Mouse (Mus musculus) 3T3-L1 (cell line): Measurements from ENCODE around the gene Actr8.
A peak's percentile ranks its signal among the peaks of the same experiment; 100 is the strongest.

Experiments
- DNase-seq: peaks from one replicate; pipeline ENCODE4 v3.0.0-alpha.2; 2015; ENCODE audit warnings: low read depth, low spot score

Gene Actr8

GRCm38 (mm10) chr14:29996000-29996751 is 18.0 kb downstream of the Actr8 start:
- no peak for DNase-seq

GRCm38 (mm10) chr14:29997345-29997744 is 19.2 kb downstream of the Actr8 start:
- no peak for DNase-seq

- no peak for DNase-seq
Measured at GRCm38 (mm10) chr14:29998747-29999474, 20.8 kb downstream of the Actr8 start.

DNA sequence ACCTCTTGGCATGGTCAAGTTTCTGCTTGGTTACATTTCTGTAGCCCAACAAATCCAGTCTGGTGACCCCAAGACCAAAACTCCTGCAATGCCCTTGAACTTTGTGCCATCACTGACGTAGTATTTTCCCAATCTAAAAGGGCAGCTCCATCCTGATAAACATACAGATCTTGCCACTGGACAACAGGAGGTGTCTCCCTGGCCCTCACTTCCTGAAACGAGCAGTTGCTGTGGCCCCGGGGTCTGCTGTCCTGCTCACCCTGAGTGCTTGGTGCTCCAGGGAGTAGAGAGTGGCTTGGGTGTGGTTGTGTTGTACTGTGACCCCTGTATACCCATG is 21.3 kb downstream of the Actr8 start:
- no peak for DNase-seq

GRCm38 (mm10) chr14:30008733-30009575 is 30.8 kb downstream of the Actr8 start, which contains the start of the genes Il17rb and Chdh:
Gene Il17rb, minus strand, starts transcription at chr14:30008896.
Gene Chdh, plus strand, starts transcription at chr14:30009023.
- DNase-seq, result no peak

DNA sequence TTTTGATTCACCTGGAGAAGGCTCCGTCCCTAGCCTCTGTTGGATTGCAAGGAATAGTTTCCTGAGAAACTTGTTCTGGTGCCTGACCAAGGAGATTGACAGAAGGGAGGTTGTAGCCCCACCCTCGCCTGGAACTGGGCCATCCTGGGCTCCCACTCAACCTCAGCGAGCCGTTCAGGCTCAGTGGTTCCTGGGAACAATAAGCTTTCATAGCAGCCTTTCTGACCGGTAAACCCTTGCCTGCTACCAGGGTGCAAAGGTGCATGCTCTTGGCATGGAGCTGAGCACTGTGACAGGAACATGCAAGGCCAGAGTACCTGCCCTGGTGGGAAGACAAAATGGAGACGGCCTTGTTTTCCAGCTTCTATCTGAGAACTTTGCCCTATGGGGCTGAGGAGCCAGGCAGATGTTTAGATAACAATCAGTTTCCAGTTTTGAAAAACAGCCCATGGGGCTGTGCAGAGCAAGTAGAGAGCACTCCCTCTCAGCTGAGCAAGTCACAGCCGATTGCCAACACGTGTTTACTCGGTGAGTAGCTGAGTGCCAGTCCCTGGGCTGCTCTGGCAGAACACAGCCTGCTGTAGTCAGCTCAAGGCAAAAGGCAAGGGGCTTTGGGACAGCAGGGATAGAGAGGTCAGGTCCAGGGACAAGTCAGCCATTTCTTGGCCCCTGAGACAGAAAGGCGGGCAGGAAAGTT is 31.9 kb downstream of the Actr8 start:
- no peak for DNase-seq

- peak; percentile 62 for DNase-seq
Measured at GRCm38 (mm10) chr14:30011886-30012560, 33.9 kb downstream of the Actr8 start.

DNA sequence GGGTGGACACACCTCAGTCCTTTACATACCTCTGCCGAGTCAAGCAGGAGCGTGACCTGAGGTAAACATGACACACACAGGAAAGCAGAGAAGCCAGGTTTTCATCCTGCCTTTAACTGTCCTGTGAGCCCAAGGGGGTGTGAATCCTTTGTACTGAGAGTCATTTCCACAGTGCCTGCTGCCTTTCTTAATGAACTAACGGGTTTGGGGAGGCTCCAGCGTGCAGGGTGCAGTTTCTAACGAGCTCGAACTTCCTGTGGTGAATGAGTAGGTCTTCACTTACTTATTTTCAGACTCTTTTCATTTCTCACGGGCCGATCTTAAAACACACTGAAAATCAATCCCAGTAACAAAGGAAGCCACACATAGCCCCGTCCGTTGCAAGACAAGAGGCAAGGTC is 36.4 kb downstream of the Actr8 start:
- no peak for DNase-seq

DNA sequence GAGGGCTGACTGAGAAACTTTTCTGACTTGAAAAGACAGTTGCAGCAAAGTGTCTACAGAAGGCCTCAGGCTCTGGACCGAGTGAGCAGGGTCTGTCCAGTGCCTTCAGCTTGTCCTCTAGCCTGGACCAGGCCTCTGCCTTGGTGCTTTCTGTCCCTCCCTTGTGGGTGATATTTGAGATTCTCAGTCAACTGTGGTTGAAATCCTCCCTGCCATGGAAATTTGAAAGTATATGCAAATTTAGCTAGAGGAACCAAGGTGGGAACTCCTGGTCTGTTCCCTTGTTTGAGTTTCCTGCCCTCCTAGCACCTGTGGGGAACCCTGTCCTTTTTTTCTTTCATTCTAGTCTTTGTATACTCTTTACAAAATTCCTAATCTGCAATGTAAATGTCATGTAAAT is 36.9 kb downstream of the Actr8 start:
- DNase-seq, result no peak

DNA sequence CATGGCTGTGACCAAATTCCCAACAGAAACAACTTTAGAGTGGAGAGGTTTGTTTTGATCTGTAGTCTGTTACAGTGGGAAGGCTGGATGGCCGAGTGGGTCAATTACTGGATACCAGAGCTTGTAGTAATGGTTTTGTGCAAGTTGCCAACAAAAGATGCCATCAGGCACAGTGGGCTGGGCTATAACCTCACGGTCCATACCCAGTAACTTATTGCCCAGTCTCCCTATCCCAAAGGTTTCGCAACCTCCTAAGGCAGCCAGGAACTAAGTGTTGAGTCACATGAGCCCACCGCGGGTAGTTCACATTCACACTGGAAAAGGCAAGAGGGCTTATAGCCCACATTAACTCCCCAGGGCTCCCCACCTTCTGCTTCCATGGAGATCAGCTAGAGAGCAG is 38.5 kb downstream of the Actr8 start:
- no peak for DNase-seq

DNA sequence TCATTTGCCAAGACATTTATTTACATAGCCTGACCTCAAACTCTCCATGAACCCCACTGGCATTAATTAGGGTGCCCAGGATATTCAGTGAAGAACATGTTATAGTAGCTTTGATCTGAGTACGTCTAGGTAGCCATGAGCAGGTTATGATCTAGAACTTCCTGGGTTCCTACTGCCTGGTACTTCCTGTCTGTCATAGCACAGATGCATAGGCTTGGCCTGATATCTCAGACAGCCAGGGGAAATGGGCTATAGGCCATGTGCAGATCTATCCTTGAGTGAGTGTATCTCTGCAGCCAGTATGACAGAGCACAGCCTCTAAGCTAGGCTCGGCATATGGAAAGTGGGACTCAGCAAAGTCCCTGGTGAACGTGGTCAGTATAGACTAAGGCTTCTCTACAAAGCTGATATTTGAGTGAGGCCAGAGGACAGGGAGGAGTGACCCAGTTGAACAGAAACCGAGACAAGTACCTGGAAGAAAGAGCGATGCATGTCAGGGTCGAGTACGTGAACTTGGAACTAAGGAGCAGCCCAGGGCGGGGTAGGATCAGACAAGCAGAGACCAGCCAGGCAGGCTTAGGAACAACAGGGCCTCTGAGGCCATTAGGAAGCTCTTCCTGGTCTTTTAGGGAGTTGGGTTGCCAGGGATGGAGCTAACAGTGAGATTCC is 39.8 kb downstream of the Actr8 start:
- DNase-seq, result no peak

GRCm38 (mm10) chr14:30018463-30018801 is 40.3 kb downstream of the Actr8 start:
- no peak for DNase-seq

DNA sequence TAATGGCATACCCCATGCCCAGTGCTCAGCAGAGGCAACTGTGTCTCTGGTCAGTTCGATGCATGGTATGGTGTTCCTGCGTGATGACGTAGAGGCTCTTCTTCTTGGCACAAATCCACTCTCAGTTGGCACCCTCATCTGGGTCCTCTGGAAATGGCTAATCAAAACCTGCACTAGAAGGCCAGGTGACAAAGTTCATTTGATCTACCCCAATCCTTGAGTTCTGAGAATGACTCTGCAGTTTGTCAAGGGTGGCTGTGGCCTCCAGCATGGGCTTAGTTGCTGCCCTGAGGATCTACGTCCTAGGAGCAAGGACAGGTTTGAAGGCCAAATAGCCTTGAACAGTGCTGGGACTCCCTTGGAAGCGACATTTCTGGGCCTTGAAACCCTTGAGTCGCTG is 40.7 kb downstream of the Actr8 start:
- no peak for DNase-seq

GRCm38 (mm10) chr14:30019375-30019774 is 41.2 kb downstream of the Actr8 start:
- DNase-seq, result no peak

- DNase-seq, result peak; percentile 5
Measured at GRCm38 (mm10) chr14:30019792-30020575, 41.8 kb downstream of the Actr8 start.

GRCm38 (mm10) chr14:30022471-30022870 is 44.3 kb downstream of the Actr8 start:
- DNase-seq, result no peak

DNA sequence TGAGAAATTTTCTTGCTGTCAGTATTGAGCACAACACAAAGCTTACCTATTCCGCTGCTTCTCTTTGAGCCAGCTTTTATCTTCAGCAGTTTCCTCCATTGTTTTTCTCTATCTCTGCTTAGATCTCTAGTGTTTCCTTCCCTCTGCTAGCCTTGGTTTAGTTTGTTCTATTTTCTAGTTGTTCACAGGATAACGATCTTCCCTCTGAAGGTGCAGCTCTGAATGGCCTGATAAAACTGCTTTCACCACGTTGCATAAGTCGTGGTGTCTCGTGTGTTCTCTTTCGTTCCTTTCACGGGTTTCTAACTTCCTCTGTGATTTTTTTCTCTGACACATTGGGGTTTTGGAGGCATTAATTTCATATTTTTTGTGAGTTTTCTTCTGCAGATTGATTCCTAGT is 46.2 kb downstream of the Actr8 start:
- DNase-seq, result no peak

DNA sequence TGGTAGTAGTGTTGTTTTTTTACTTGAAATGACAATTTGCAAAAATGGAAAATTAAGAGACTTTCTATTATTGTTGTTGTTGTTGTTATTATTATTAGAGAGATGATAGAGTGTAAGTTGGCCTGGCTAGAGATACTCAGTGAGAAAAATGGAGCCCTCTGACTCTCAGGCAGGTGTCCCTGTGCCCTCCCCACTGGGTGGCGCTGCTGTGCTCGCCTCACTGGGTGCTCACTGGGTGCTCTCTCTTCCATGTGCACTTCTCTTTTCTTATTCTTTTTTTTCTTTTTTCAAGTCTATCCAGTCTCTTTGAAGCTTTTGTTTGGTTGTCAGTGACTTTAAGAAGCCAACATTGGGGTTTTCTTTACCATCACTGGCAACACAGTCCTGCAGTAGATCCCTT is 49.2 kb downstream of the Actr8 start:
- DNase-seq, result no peak

- no peak for DNase-seq
Measured at GRCm38 (mm10) chr14:30033405-30033804, 55.3 kb downstream of the Actr8 start.

- no peak for DNase-seq
Measured at GRCm38 (mm10) chr14:30038431-30038830, 60.3 kb downstream of the Actr8 start.
